Mouse (Mus musculus) B cell, adult 67 days (primary cell): ENCODE results near the gene Gcgr. TPM values are rescaled to one million over a fixed set of nuclear protein-coding genes. Genes with fewer than 3 reads are reported as not detected.

Experiments
- total RNA-seq, 2 experiments: library from RNA; stranded (reverse); gene quantifications; 4 replicates each; pipeline ENCODE4 v1.2.4; 2023

The Gcgr gene
- total RNA-seq, result not detected

DNA sequence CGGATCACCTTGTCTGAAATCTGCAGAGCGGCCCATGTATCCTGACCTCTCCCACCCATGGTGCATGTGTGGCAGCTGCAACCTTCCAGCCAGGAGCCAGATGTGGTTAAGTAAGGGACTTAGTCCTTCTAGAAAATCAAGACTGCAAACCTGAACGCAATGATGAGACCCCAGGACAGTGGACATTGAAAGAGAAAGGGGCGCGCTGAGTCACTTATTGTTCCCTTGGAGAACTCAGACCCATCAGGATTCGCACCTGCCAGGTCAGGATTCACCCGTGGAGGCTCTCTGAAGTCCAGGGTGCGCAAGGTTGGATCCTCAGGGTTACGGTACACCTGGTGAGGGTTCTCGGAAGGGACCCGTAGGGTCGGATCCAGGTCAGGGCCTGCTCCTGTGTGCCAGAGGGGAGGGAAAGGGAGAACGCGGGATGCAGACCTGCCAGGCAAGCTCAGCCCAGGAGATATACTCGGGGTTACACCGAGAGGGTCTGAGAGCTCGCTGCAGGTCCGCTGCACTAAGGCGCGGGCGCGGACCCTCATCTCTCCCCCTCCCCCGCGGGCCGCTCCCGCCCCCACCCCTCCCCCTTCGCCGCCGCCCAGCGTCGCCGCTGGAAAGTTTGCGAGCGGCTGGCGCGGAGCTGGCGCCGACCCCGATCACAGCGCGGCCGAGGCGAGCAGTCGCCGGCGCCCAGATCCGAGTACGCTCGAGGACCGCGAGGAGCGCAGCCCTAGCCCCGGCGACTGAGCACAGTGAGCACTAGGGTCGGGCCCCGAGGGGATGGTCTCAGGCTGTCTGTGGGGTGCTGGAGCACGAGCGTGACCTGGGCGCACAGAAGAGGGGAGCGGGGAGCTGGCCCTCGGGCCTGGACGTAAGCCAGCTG lies at the start of gene Gcgr:
Gcgr (plus strand) TSS at position 615 of the 880 bp plus-strand sequence.

DNA sequence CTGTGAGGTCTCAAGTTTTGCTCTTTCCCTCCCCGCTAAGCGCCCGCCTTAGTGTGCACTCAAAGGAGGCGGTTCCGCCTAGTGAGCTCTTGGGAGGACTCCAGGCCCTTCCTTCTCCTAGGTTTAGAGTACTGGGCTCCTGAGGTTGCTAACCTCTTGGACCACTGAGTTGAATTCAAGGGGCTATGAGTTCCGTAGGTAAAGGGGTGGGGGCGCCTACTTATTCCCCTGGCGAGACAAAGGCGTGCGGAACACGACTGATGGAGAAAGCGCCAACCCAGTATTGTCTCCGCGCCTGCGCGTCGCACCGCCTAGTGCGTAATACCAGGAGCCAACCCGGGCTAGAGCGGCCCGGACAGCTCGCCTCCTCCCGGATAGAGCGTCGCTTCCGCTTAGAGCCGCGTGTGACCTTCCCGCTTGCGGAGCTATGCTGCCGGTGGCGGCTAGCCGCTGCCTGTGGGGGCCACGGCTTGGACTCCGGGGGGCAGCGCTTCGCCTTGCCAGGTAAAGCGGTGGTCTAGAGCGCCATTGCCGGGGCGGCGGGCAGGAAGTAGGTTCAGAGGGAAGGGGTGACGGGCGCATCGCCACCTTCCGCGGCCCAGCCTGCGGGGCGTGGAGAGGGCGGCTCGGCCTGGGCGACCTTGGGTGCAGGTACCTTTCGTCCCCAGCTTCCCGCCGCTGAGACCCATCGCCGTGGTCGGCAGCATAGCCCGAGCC lies 46.1 kb upstream of the Gcgr start, which contains the start of gene Mrpl12:
Mrpl12 (plus strand) TSS at position 349 of the 717 bp plus-strand sequence.

DNA sequence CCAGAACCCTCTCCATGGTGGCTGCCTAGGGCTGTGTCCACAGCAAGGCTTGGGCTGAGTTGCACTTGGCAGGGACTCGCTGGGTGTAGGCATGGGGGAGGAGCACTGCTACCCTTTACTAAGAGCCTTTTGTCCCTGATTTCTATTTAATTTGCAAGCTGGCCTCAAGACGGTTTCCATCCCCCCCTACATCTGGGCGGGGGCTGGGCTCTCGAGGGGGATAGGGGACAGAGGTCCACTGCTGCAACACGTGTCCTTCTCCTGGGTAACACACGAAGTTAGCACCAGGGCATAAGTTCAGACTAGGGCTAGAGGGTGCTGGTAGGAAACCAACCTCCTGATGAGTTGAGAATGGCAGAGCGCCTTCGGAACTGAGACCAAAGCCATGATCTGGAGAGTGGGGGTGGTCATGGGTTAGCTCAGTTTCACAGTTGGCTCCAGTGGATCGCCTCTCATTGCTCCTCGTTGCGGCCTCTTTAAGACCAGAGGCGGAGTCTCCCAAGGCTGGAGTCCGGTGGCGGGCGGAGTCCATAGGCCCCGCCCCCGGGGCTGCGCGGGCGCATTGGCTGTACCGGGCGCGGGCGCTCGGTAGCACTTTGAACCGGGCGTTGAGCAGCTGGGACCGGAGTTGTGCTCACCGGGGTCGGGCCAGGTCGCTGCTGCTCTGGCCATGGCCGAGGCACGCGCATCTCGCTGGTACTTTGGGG lies 39.0 kb upstream of the Gcgr start, which contains the start of gene Slc25a10:
Slc25a10 (plus strand) TSS at position 524 of the 707 bp plus-strand sequence.

DNA sequence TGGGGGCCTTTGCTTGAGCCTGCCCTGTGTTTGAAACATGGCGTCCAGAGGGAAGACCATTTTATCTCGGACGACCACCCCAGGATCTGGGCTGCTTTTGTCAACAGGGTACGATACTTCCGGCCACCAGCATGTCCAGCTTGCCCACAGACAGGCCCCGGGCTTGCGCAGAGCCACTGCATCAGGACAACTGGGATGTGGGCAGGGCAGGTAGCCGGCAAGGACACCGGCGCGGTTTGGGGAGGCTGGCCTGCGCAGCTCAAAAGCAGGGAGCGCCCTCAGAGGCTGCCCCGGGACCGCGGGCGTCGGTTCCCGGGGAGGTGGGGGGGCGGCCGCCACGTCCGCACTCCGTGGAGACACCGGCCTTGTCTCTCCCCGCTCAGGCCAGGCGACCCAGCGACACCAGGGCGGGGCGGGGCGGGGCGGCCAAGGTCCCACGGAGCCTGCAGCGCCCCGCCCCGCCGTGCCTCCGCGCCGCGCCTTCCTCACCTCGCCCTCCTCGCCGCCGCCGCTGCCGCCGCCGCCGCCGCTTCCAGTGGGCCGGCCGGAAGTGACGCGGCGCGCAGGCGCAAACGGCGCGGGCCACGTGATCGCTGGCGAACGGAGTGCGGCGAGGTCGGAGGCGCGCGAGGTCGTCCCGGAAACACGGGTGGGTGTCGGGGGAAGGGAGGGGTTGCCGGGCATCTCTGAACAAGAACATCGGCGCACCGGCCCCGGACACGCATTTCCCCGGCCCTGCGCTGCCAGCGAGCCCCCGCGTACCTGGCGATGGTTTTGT lies 18.9 kb downstream of the Gcgr start, which contains the start of gene Mcrip1:
Mcrip1 (minus strand) TSS at position 560 of the 778 bp plus-strand sequence.

DNA sequence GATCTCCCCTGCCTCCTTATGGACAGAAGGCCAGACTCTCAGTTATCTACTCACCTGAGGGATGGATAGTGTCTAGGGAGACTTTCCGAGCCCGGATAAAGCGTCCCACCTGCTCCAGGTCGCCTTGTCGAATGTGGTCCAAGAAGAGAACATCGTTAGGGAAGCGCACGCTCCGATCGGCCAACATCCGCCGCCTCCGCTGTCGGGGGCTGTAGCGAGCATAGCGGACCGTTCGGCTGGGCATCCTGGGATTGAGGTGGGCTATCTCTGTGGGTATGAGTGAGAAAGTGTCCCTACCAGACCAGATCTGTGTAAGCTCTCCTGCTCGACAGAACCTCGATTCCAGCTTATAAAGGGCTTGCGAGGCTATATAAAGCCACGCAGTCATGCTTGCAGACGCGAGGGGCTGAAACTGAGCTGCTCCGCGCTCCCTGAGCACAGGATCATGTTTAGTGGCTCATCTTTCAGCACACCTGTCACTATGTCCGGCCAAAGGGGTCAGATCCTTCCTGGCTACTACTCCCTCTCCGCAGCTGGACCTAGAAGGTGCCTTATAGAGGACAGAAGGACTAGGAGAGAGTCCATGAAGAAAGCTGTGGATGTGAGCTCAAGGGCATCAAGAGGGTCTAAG lies 20.4 kb downstream of the Gcgr start, which contains the start of gene Ppp1r27:
Ppp1r27 (minus strand) TSS at position 323 of the 631 bp plus-strand sequence.

DNA sequence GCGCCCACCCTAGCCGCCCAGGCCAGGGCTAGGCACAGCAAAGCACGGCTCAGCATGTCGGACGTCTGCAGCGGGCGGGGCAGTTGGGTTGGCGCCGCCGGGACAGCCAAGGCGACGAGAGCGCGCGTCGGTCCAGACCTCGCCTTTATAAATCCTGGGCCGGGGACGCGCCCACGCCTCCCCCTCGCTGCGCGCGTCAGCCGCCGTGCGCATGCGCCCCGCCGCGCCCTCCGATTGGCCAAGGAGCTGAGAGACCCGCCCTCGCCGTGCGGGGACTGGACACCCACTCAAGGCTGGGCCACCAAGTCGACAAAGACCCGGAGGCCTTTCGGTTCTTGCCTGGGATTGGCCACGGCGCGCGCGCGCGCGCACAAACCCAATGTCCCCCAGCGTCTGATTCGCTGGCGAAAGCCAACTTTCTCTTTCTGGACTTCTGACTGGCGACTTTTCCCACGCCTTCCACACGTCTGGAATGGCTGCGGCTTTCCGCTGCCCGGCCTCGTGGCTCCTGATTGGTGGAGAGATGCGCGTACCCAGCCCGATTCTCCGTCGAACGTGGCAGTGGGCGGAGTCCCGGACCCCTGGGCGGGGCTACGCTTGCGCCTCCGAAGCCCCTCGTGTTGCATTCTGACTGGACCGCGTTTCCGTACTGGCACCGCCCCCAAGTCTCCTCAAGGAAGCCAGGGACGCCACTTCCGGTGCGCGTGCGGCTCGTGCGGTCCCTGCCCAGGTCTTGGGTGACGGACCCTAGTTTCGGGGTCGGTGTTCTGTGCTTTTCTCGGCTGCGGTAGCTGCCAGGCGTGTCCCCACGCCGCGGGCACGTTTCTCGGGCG lies 42.5 kb downstream of the Gcgr start, which contains the start of gene P4hb:
P4hb (minus strand) TSS at position 502 of the 833 bp plus-strand sequence.

DNA sequence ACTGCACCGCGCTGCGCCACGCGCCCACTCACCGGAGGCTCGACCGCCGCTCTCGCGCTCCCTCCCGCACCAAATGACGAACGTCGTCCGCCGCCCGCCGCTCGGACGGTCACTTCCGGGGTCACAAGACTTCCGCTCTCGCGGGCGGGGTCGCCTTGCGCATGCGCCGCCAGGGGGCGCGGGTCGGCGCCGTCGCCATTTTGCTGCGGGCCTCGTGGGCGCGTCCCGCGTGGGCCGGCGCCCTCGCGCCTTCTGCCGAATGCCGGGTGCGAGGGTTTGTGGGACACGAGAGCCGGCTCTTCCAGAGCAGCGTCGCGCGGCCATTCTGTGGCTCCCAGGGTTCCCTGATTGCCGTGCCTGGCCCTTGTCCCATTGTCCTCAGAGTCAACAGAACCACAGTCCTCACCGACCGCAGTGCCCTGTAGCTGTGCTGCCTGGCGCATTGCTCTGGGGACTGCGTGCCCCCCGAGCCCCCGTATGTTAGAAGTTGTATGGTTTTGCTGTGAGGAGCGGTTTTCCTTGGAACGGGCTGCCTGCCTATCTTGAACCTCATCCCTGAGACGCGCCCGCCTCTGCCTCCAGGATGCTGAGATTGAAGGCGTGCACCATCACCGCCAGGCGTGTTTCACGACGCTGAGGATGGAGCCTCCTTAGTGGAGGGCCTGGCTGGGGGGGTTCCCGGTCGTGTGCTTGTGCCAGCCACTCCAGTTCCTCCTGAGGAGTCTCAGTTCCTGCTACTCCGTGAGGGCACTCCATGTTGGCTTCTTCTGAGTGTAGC lies 51.2 kb downstream of the Gcgr start, which contains the start of gene Arhgdia:
Arhgdia (minus strand) TSS at position 135 of the 778 bp plus-strand sequence.

Other genes with a start within 250 kb of the Gcgr start
- gene Actg1, start 182.2 kb upstream of the Gcgr start, total RNA-seq, result 1,000 to 10,000 TPM; 1,199 to 1,232 TPM
- gene Fscn2, start 169.2 kb upstream of the Gcgr start, total RNA-seq, result not detected
- gene Faap100, start 151.9 kb upstream of the Gcgr start, total RNA-seq, result 10 to 100 TPM; 23.1 to 23.6 TPM
- gene Nploc4, start 93.0 kb upstream of the Gcgr start, total RNA-seq, result 10 to 100 TPM; 57.3 to 70.4 TPM
- 10 to 100 TPM in 1 of 2 experiments, not detected in 1; 50.9 TPM for gene Tspan10, start 88.1 kb upstream of the Gcgr start, total RNA-seq
- under 1 TPM in 1 of 2 experiments, not detected in 1; 0.32 TPM for gene Pde6g, start 77.2 kb upstream of the Gcgr start, total RNA-seq
- 1 to 10 TPM; 5.4 to 9.3 TPM for gene Oxld1, start 72.6 kb upstream of the Gcgr start, total RNA-seq
- gene Ccdc137, start 72.6 kb upstream of the Gcgr start, total RNA-seq, result 10 to 100 TPM; 37.4 to 41.2 TPM
- gene Arl16, start 63.1 kb upstream of the Gcgr start, total RNA-seq, result 10 to 100 TPM; 13.0 to 15.9 TPM
- gene Mrpl12, start 46.1 kb upstream of the Gcgr start, total RNA-seq, result 10 to 100 TPM; 38.9 to 39.5 TPM
- 10 to 100 TPM; 14.7 to 15.0 TPM for gene Slc25a10, start 38.9 kb upstream of the Gcgr start, total RNA-seq
- gene Mcrip1, start 19.0 kb downstream of the Gcgr start, total RNA-seq, result 10 to 100 TPM; 40.5 to 43.6 TPM
- gene Ppp1r27, start 20.4 kb downstream of the Gcgr start, total RNA-seq, result not detected
- gene P4hb, start 42.6 kb downstream of the Gcgr start, total RNA-seq, result 100 to 1,000 TPM; 141 to 149 TPM
- gene Arhgdia, start 50.9 kb downstream of the Gcgr start, total RNA-seq, result 100 to 1,000 TPM; 520 to 527 TPM
- 100 to 1,000 TPM; 130 to 143 TPM for gene Alyref, start 67.7 kb downstream of the Gcgr start, total RNA-seq
- 10 to 100 TPM; 50.0 to 53.1 TPM for gene Anapc11, start 67.7 kb downstream of the Gcgr start, total RNA-seq
- 1 to 10 TPM; 1.6 to 2.4 TPM for gene Npb, start 77.8 kb downstream of the Gcgr start, total RNA-seq
- 100 to 1,000 TPM; 107 to 119 TPM for gene Pcyt2, start 87.2 kb downstream of the Gcgr start, total RNA-seq
- 100 to 1,000 TPM; 124 to 136 TPM for gene Sirt7, start 94.5 kb downstream of the Gcgr start, total RNA-seq
- 10 to 100 TPM; 48.0 to 54.0 TPM for gene Mafg, start 102.9 kb downstream of the Gcgr start, total RNA-seq
- under 1 TPM in 1 of 2 experiments, not detected in 1; 0.81 TPM for gene Pycr1, start 113.1 kb downstream of the Gcgr start, total RNA-seq
- 1 to 10 TPM in 1 of 2 experiments, not detected in 1; 1.4 TPM for gene Myadml2, start 117.5 kb downstream of the Gcgr start, total RNA-seq
- not detected for gene Notum, start 130.5 kb downstream of the Gcgr start, total RNA-seq
- gene Aspscr1, start 142.3 kb downstream of the Gcgr start, total RNA-seq, result 100 to 1,000 TPM in 1 of 2 experiments, 10 to 100 TPM in 1; 97.4 to 100 TPM
- 10 to 100 TPM; 30.5 to 32.1 TPM for gene Cenpx, start 183.0 kb downstream of the Gcgr start, total RNA-seq
- 10 to 100 TPM; 38.6 to 46.7 TPM for gene Lrrc45, start 183.2 kb downstream of the Gcgr start, total RNA-seq
- gene Rac3, start 190.8 kb downstream of the Gcgr start, total RNA-seq, result 1 to 10 TPM; 1.1 to 1.5 TPM
- gene Dcxr, start 196.6 kb downstream of the Gcgr start, total RNA-seq, result 10 to 100 TPM; 12.1 to 18.0 TPM
- not detected for gene Cbr2, start 201.4 kb downstream of the Gcgr start, total RNA-seq
- gene Hmga1b, start 232.1 kb downstream of the Gcgr start, total RNA-seq, result 10 to 100 TPM; 32.7 to 39.2 TPM